Mouse (Mus musculus): ENCODE results near the gene Tekt5. TPM values are rescaled to one million over a fixed set of nuclear protein-coding genes. Genes with fewer than 3 reads are reported as not detected.

Gene Tekt5
- polyA plus RNA-seq, 1 experiment from 2014 or later: 1.0 TPM

GRCm38 (mm10) chr16:10317197-10317544 lies 78.1 kb downstream of the Tekt5 start:
- Histone ChIP-seq H3K27ac (ENCODE audit: low read length) (no peak overlapping the region), H3K9me3 (ENCODE audit: control insufficient read depth, low read depth, low read length) (no peaks in the 10 kb centered on the region), H3K4me1 (ENCODE audit: control insufficient read depth, insufficient read depth, low read length) (0 out of 2 replicates have a peak, but pooled peaks cover 3% of the 10 kb centered on the region), H3K4me2 (replicated peaks; ENCODE audit: low read depth, low read length) (no peak overlapping the region), H3K4me3 (ENCODE audit: low read depth, low read length) (no peak overlapping the region), H3K27me3 (ENCODE audit: control insufficient read depth, insufficient read depth, low read length) (no peaks in the 10 kb centered on the region), H3K9ac (replicated peaks; ENCODE audit: low read depth, low read length) (no peak overlapping the region), H3K36me3 (ENCODE audit: control insufficient read depth, insufficient read depth, low read length) (no peaks in the 10 kb centered on the region)
- no peak for ATAC-seq (ENCODE audit: insufficient number of reproducible peaks, insufficient read depth, low FRiP score, low read depth)
- 59% methylated on average over 4 of the region's 4 CpGs for WGBS

- Histone ChIP-seq H3K9me3 (ENCODE audit: control insufficient read depth, low read depth, low read length) (no peaks in the 10 kb centered on the region), H3K4me3 (ENCODE audit: low read depth, low read length) (no peak overlapping the region), H3K4me2 (replicated peaks; ENCODE audit: low read depth, low read length) (no peak overlapping the region), H3K36me3 (ENCODE audit: control insufficient read depth, insufficient read depth, low read length) (no peaks in the 10 kb centered on the region), H3K9ac (replicated peaks; ENCODE audit: low read depth, low read length) (no peak overlapping the region), H3K27me3 (ENCODE audit: control insufficient read depth, insufficient read depth, low read length) (no peaks in the 10 kb centered on the region), H3K27ac (ENCODE audit: low read length) (no peak overlapping the region), H3K4me1 (ENCODE audit: control insufficient read depth, insufficient read depth, low read length) (0 out of 2 replicates have a peak, but pooled peaks cover 3% of the 10 kb centered on the region)
- no peak for ATAC-seq (ENCODE audit: insufficient number of reproducible peaks, insufficient read depth, low FRiP score, low read depth)
- 65% methylated on average over 10 of the region's 10 CpGs for WGBS
These were observed 78.6 kb downstream of the Tekt5 start for GRCm38 (mm10) chr16:10316493-10317196.

- H3K9me3 ChIP-seq (ENCODE audit: control insufficient read depth, low read depth, low read length): no peaks in the 10 kb centered on the region
- ATAC-seq (ENCODE audit: insufficient number of reproducible peaks, insufficient read depth, low FRiP score, low read depth): peak; percentile 76
- H3K4me3 ChIP-seq (ENCODE audit: low read depth, low read length): peak within 1 kb of the TSS; percentile 57
- H3K27ac ChIP-seq (ENCODE audit: low read length): no peak within 1 kb of the TSS
- peak within 1 kb of the TSS; percentile 48 for H3K9ac ChIP-seq (replicated peaks; ENCODE audit: low read depth, low read length)
- under 1% methylated on average over 30 of the region's 40 CpGs for WGBS
- 0 out of 2 replicates have a peak, but pooled peaks cover 3% of the 10 kb centered on the region for H3K4me1 ChIP-seq (ENCODE audit: control insufficient read depth, insufficient read depth, low read length)
- H3K27me3 ChIP-seq (ENCODE audit: control insufficient read depth, insufficient read depth, low read length): no peaks in the 10 kb centered on the region
- H3K4me2 ChIP-seq (replicated peaks; ENCODE audit: low read depth, low read length): peak within 1 kb of the TSS; percentile 82
- no peaks in the 10 kb centered on the region for H3K36me3 ChIP-seq (ENCODE audit: control insufficient read depth, insufficient read depth, low read length)
These were observed 81.6 kb downstream of the Tekt5 start, which contains the start of gene Emp2 for GRCm38 (mm10) chr16:10313646-10314088. Emp2 (minus strand) TSS chr16:10313968.

- H3K36me3 ChIP-seq (ENCODE audit: control insufficient read depth, insufficient read depth, low read length): no peaks in the 10 kb centered on the region
- peak overlapping the region; percentile 82 for H3K4me2 ChIP-seq (replicated peaks; ENCODE audit: low read depth, low read length)
- H3K4me3 ChIP-seq (ENCODE audit: low read depth, low read length): peak overlapping the region; percentile 57
- 0 out of 2 replicates have a peak, but pooled peaks have one; percentile 2 for ATAC-seq (ENCODE audit: insufficient number of reproducible peaks, insufficient read depth, low FRiP score, low read depth)
- no peaks in the 10 kb centered on the region for H3K27me3 ChIP-seq (ENCODE audit: control insufficient read depth, insufficient read depth, low read length)
- 8% methylated on average over 15 of the region's 15 CpGs for WGBS
- no peaks in the 10 kb centered on the region for H3K9me3 ChIP-seq (ENCODE audit: control insufficient read depth, low read depth, low read length)
- H3K9ac ChIP-seq (replicated peaks; ENCODE audit: low read depth, low read length): peak overlapping the region; percentile 48
- H3K27ac ChIP-seq (ENCODE audit: low read length): no peak overlapping the region
- 0 out of 2 replicates have a peak, but pooled peaks cover 3% of the 10 kb centered on the region for H3K4me1 ChIP-seq (ENCODE audit: control insufficient read depth, insufficient read depth, low read length)
These were observed 82.1 kb downstream of the Tekt5 start for GRCm38 (mm10) chr16:10313226-10313625.

GRCm38 (mm10) chr16:10311989-10312388 lies 83.3 kb downstream of the Tekt5 start:
- H3K9me3 ChIP-seq (ENCODE audit: control insufficient read depth, low read depth, low read length): no peaks in the 10 kb centered on the region
- H3K4me2 ChIP-seq (replicated peaks; ENCODE audit: low read depth, low read length): no peak overlapping the region
- 0 out of 2 replicates have a peak, but pooled peaks have one; percentile 25 for ATAC-seq (ENCODE audit: insufficient number of reproducible peaks, insufficient read depth, low FRiP score, low read depth)
- H3K4me3 ChIP-seq (ENCODE audit: low read depth, low read length): no peak overlapping the region
- H3K9ac ChIP-seq (replicated peaks; ENCODE audit: low read depth, low read length): no peak overlapping the region
- no peaks in the 10 kb centered on the region for H3K36me3 ChIP-seq (ENCODE audit: control insufficient read depth, insufficient read depth, low read length)
- 0 out of 2 replicates have a peak, but pooled peaks cover 3% of the 10 kb centered on the region for H3K4me1 ChIP-seq (ENCODE audit: control insufficient read depth, insufficient read depth, low read length)
- H3K27me3 ChIP-seq (ENCODE audit: control insufficient read depth, insufficient read depth, low read length): no peaks in the 10 kb centered on the region
- WGBS: 55% methylated on average over 4 of the region's 4 CpGs
- H3K27ac ChIP-seq (ENCODE audit: low read length): no peak overlapping the region

GRCm38 (mm10) chr16:10311086-10311485 lies 84.2 kb downstream of the Tekt5 start:
- Histone ChIP-seq H3K4me1 (ENCODE audit: control insufficient read depth, insufficient read depth, low read length) (0 out of 2 replicates have a peak, but pooled peaks cover 3% of the 10 kb centered on the region), H3K4me2 (replicated peaks; ENCODE audit: low read depth, low read length) (no peak overlapping the region), H3K27me3 (ENCODE audit: control insufficient read depth, insufficient read depth, low read length) (no peaks in the 10 kb centered on the region), H3K4me3 (ENCODE audit: low read depth, low read length) (no peak overlapping the region), H3K27ac (ENCODE audit: low read length) (no peak overlapping the region), H3K36me3 (ENCODE audit: control insufficient read depth, insufficient read depth, low read length) (no peaks in the 10 kb centered on the region), H3K9me3 (ENCODE audit: control insufficient read depth, low read depth, low read length) (no peaks in the 10 kb centered on the region), H3K9ac (replicated peaks; ENCODE audit: low read depth, low read length) (no peak overlapping the region)
- no peak for ATAC-seq (ENCODE audit: insufficient number of reproducible peaks, insufficient read depth, low FRiP score, low read depth)
- WGBS: 42% methylated on average over 3 of the region's 3 CpGs

- Histone ChIP-seq H3K9ac (replicated peaks; ENCODE audit: low read depth, low read length) (no peak overlapping the region), H3K36me3 (ENCODE audit: control insufficient read depth, insufficient read depth, low read length) (no peaks in the 10 kb centered on the region), H3K4me3 (ENCODE audit: low read depth, low read length) (no peak overlapping the region), H3K27ac (ENCODE audit: low read length) (no peak overlapping the region), H3K4me1 (ENCODE audit: control insufficient read depth, insufficient read depth, low read length) (0 out of 2 replicates have a peak, but pooled peaks cover 3% of the 10 kb centered on the region), H3K27me3 (ENCODE audit: control insufficient read depth, insufficient read depth, low read length) (no peaks in the 10 kb centered on the region), H3K4me2 (replicated peaks; ENCODE audit: low read depth, low read length) (no peak overlapping the region), H3K9me3 (ENCODE audit: control insufficient read depth, low read depth, low read length) (no peaks in the 10 kb centered on the region)
- 81% methylated on average over 5 of the region's 5 CpGs for WGBS
- ATAC-seq (ENCODE audit: insufficient number of reproducible peaks, insufficient read depth, low FRiP score, low read depth): no peak
These were observed 84.8 kb downstream of the Tekt5 start for GRCm38 (mm10) chr16:10310507-10310906.
